Mouse (Mus musculus): ENCODE data around the gene 3110009E18Rik. TPM values are rescaled to one million over a fixed set of nuclear protein-coding genes. Genes with fewer than 3 reads are reported as not detected.
A peak's percentile ranks its signal among the peaks of the same experiment; 100 is the strongest.

The 3110009E18Rik gene
- polyA plus RNA-seq, 1 experiment from 2014 or later = 11.9 TPM

GRCm38 (mm10) chr1:120126318-120126717 lies 5.3 kb downstream of the 3110009E18Rik start:
- Histone ChIP-seq H3K36me3 (ENCODE audit: control insufficient read depth, insufficient read depth, low read length) (no peaks in the 10 kb centered on the region), H3K4me2 (ENCODE audit: low read depth, low read length) (no peak overlapping the region), H3K4me1 (ENCODE audit: control insufficient read depth, insufficient read depth, low read length) (peaks cover 4% of the 10 kb centered on the region), H3K27ac (ENCODE audit: low read length) (no peak overlapping the region), H3K27me3 (ENCODE audit: control insufficient read depth, insufficient read depth, low read length) (no peaks in the 10 kb centered on the region), H3K9me3 (replicated peaks; ENCODE audit: control insufficient read depth, low read length) (no peaks in the 10 kb centered on the region), H3K9ac (ENCODE audit: low read length) (no peak overlapping the region), H3K4me3 (replicated peaks; ENCODE audit: low read length) (no peak overlapping the region)
- ATAC-seq (ENCODE audit: insufficient read depth, low FRiP score) = no peak
- WGBS = 62% methylated on average over 9 of the region's 9 CpGs

- WGBS = 83% methylated on average over 1 of the region's 1 CpGs
- Histone ChIP-seq H3K9me3 (replicated peaks; ENCODE audit: control insufficient read depth, low read length) (no peaks in the 10 kb centered on the region), H3K27me3 (ENCODE audit: control insufficient read depth, insufficient read depth, low read length) (no peaks in the 10 kb centered on the region), H3K4me1 (ENCODE audit: control insufficient read depth, insufficient read depth, low read length) (peaks cover 4% of the 10 kb centered on the region; the same call in 1 of the 2 replicates), H3K4me2 (ENCODE audit: low read depth, low read length) (no peak overlapping the region), H3K36me3 (ENCODE audit: control insufficient read depth, insufficient read depth, low read length) (no peaks in the 10 kb centered on the region), H3K27ac (ENCODE audit: low read length) (no peak overlapping the region), H3K4me3 (replicated peaks; ENCODE audit: low read length) (no peak overlapping the region), H3K9ac (ENCODE audit: low read length) (no peak overlapping the region)
- no peak for ATAC-seq (ENCODE audit: insufficient read depth, low FRiP score)
These were observed 11.4 kb downstream of the 3110009E18Rik start for GRCm38 (mm10) chr1:120132376-120132775.

- H3K27ac ChIP-seq (ENCODE audit: low read length) = peak overlapping the region; percentile 46
- 62% methylated on average over 7 of the region's 7 CpGs for WGBS
- H3K4me1 ChIP-seq (ENCODE audit: control insufficient read depth, insufficient read depth, low read length) = peaks cover 4% of the 10 kb centered on the region; the same call in 1 of the 2 replicates
- H3K27me3 ChIP-seq (ENCODE audit: control insufficient read depth, insufficient read depth, low read length) = no peaks in the 10 kb centered on the region
- no peak overlapping the region for H3K4me3 ChIP-seq (replicated peaks; ENCODE audit: low read length)
- H3K4me2 ChIP-seq (ENCODE audit: low read depth, low read length) = no peak overlapping the region
- ATAC-seq (ENCODE audit: insufficient read depth, low FRiP score) = peak; percentile 78; the same call in 1 of the 2 replicates
- no peak overlapping the region for H3K9ac ChIP-seq (ENCODE audit: low read length)
- H3K36me3 ChIP-seq (ENCODE audit: control insufficient read depth, insufficient read depth, low read length) = no peaks in the 10 kb centered on the region
- H3K9me3 ChIP-seq (replicated peaks; ENCODE audit: control insufficient read depth, low read length) = no peaks in the 10 kb centered on the region
These were observed 15.2 kb downstream of the 3110009E18Rik start for GRCm38 (mm10) chr1:120135934-120136786.

- no peak for ATAC-seq (ENCODE audit: insufficient read depth, low FRiP score)
- Histone ChIP-seq H3K4me3 (replicated peaks; ENCODE audit: low read length) (no peak overlapping the region), H3K4me1 (ENCODE audit: control insufficient read depth, insufficient read depth, low read length) (peaks cover 4% of the 10 kb centered on the region; the same call in 1 of the 2 replicates), H3K27me3 (ENCODE audit: control insufficient read depth, insufficient read depth, low read length) (no peaks in the 10 kb centered on the region), H3K27ac (ENCODE audit: low read length) (no peak overlapping the region), H3K4me2 (ENCODE audit: low read depth, low read length) (no peak overlapping the region), H3K36me3 (ENCODE audit: control insufficient read depth, insufficient read depth, low read length) (no peaks in the 10 kb centered on the region), H3K9ac (ENCODE audit: low read length) (no peak overlapping the region), H3K9me3 (replicated peaks; ENCODE audit: control insufficient read depth, low read length) (no peaks in the 10 kb centered on the region)
- 38% methylated on average over 7 of the region's 7 CpGs for WGBS
These were observed 18.0 kb downstream of the 3110009E18Rik start for GRCm38 (mm10) chr1:120138923-120139540.

GRCm38 (mm10) chr1:120140144-120140693 lies 19.2 kb downstream of the 3110009E18Rik start:
- H3K4me1 ChIP-seq (ENCODE audit: control insufficient read depth, insufficient read depth, low read length) = peaks cover 4% of the 10 kb centered on the region; the same call in 1 of the 2 replicates
- no peaks in the 10 kb centered on the region for H3K9me3 ChIP-seq (replicated peaks; ENCODE audit: control insufficient read depth, low read length)
- H3K36me3 ChIP-seq (ENCODE audit: control insufficient read depth, insufficient read depth, low read length) = no peaks in the 10 kb centered on the region
- peak; percentile 29; the same call in 1 of the 2 replicates for ATAC-seq (ENCODE audit: insufficient read depth, low FRiP score)
- no peak overlapping the region for H3K27ac ChIP-seq (ENCODE audit: low read length)
- no peaks in the 10 kb centered on the region for H3K27me3 ChIP-seq (ENCODE audit: control insufficient read depth, insufficient read depth, low read length)
- WGBS = 77% methylated on average over 9 of the region's 9 CpGs
- no peak overlapping the region for H3K4me3 ChIP-seq (replicated peaks; ENCODE audit: low read length)
- H3K9ac ChIP-seq (ENCODE audit: low read length) = no peak overlapping the region
- no peak overlapping the region for H3K4me2 ChIP-seq (ENCODE audit: low read depth, low read length)

GRCm38 (mm10) chr1:120142551-120142950 lies 21.6 kb downstream of the 3110009E18Rik start:
- no peaks in the 10 kb centered on the region for H3K9me3 ChIP-seq (replicated peaks; ENCODE audit: control insufficient read depth, low read length)
- WGBS = 78% methylated on average over 5 of the region's 5 CpGs
- no peaks in the 10 kb centered on the region for H3K4me1 ChIP-seq (ENCODE audit: control insufficient read depth, insufficient read depth, low read length)
- ATAC-seq (ENCODE audit: insufficient read depth, low FRiP score) = no peak
- no peak overlapping the region for H3K27ac ChIP-seq (ENCODE audit: low read length)
- no peak overlapping the region for H3K9ac ChIP-seq (ENCODE audit: low read length)
- H3K4me3 ChIP-seq (replicated peaks; ENCODE audit: low read length) = no peak overlapping the region
- no peak overlapping the region for H3K4me2 ChIP-seq (ENCODE audit: low read depth, low read length)
- H3K27me3 ChIP-seq (ENCODE audit: control insufficient read depth, insufficient read depth, low read length) = no peaks in the 10 kb centered on the region
- no peaks in the 10 kb centered on the region for H3K36me3 ChIP-seq (ENCODE audit: control insufficient read depth, insufficient read depth, low read length)

- Histone ChIP-seq H3K4me3 (replicated peaks; ENCODE audit: low read length) (no peak overlapping the region), H3K4me2 (ENCODE audit: low read depth, low read length) (no peak overlapping the region), H3K9ac (ENCODE audit: low read length) (no peak overlapping the region), H3K9me3 (replicated peaks; ENCODE audit: control insufficient read depth, low read length) (no peaks in the 10 kb centered on the region), H3K4me1 (ENCODE audit: control insufficient read depth, insufficient read depth, low read length) (no peaks in the 10 kb centered on the region), H3K27ac (ENCODE audit: low read length) (no peak overlapping the region), H3K36me3 (ENCODE audit: control insufficient read depth, insufficient read depth, low read length) (no peaks in the 10 kb centered on the region), H3K27me3 (ENCODE audit: control insufficient read depth, insufficient read depth, low read length) (no peaks in the 10 kb centered on the region)
- WGBS = 87% methylated on average over 8 of the region's 8 CpGs
- ATAC-seq (ENCODE audit: insufficient read depth, low FRiP score) = no peak
These were observed 24.7 kb downstream of the 3110009E18Rik start for GRCm38 (mm10) chr1:120145527-120146216.

GRCm38 (mm10) chr1:120146994-120147393 lies 26.0 kb downstream of the 3110009E18Rik start:
- no peak overlapping the region for H3K9ac ChIP-seq (ENCODE audit: low read length)
- ATAC-seq (ENCODE audit: insufficient read depth, low FRiP score) = no peak
- H3K27ac ChIP-seq (ENCODE audit: low read length) = no peak overlapping the region
- no peaks in the 10 kb centered on the region for H3K4me1 ChIP-seq (ENCODE audit: control insufficient read depth, insufficient read depth, low read length)
- no peaks in the 10 kb centered on the region for H3K36me3 ChIP-seq (ENCODE audit: control insufficient read depth, insufficient read depth, low read length)
- H3K4me3 ChIP-seq (replicated peaks; ENCODE audit: low read length) = no peak overlapping the region
- H3K27me3 ChIP-seq (ENCODE audit: control insufficient read depth, insufficient read depth, low read length) = no peaks in the 10 kb centered on the region
- no peak overlapping the region for H3K4me2 ChIP-seq (ENCODE audit: low read depth, low read length)
- no peaks in the 10 kb centered on the region for H3K9me3 ChIP-seq (replicated peaks; ENCODE audit: control insufficient read depth, low read length)
